8 mouse cellular contexts compared by ENCODE assay signal in genomic region chr3:87906981-87907857, GRCm38 (mm10). TPM values are rescaled to one million over a fixed set of nuclear protein-coding genes. Genes with fewer than 3 reads are reported as not detected.
A peak's percentile ranks its signal among the peaks of the same experiment; 100 is the strongest.
DNase-seq lines count a peak whose midpoint lies in the region; ATAC-seq and TF ChIP-seq lines count a peak whose summit lies in the region.

No protein-coding gene starts in this region.

- in situ Hi-C loops in ES-E14 (cut with MboI; ENCODE audit: low sequenced_read_pairs in 2 of 2, unreplicated experiment in 2 of 2) = no loop called here

- DNase-seq in embryo, embryonic 10 days (ENCODE audit: low spot score) = peak; percentile 58
- DNase-seq in embryo, embryonic 9.5 days (ENCODE audit: extremely low spot score) = no peak
- peak; percentile 38 for DNase-seq in ES-E14 (ENCODE audit: low read depth, low spot score)
- peak; percentile 61 for DNase-seq in embryonic facial prominence, embryonic 10.5 days (ENCODE audit: low spot score)
- peak; percentile 45 to 64 for DNase-seq in kidney, postnatal 36 days
- peak; percentile 93 for DNase-seq in midbrain, embryonic 11.5 days (ENCODE audit: low spot score, missing footprints)
- DNase-seq in thymus, postnatal 14 days = peak; percentile 41

- peak overlapping the region; percentile 78 for H3K4me2 ChIP-seq in heart, embryonic 15.5 days
- H3K4me2 ChIP-seq in midbrain, embryonic 11.5 days = peak overlapping the region; percentile 83

- peaks cover 6% of the 10 kb centered on the region; the same call in 1 of the 2 replicates for H3K36me3 ChIP-seq in ES-E14 (ENCODE audit: control insufficient read depth, insufficient read depth, low read length, poor library complexity, severe bottlenecking)
- 0 out of 2 replicates have a peak, but pooled peaks cover 3% of the 10 kb centered on the region for H3K36me3 ChIP-seq in embryonic facial prominence, embryonic 10.5 days (replicated peaks)
- no peaks in the 10 kb centered on the region for H3K36me3 ChIP-seq in heart, embryonic 15.5 days
- H3K36me3 ChIP-seq in midbrain, embryonic 11.5 days (ENCODE audit: control insufficient read depth, insufficient read depth, low read length) = no peaks in the 10 kb centered on the region

- ATAC-seq in heart, embryonic 15.5 days (replicated peaks; ENCODE audit: insufficient number of reproducible peaks, insufficient read depth, low FRiP score, low read depth) = no peak
- no peak for ATAC-seq in midbrain, embryonic 11.5 days (ENCODE audit: low FRiP score)

- peak overlapping the region; percentile 100 for H3K9ac ChIP-seq in ES-E14 (ENCODE audit: insufficient read depth, low read depth, low read length, poor library complexity, severe bottlenecking)
- peak overlapping the region; percentile 98 for H3K9ac ChIP-seq in heart, embryonic 15.5 days
- H3K9ac ChIP-seq in midbrain, embryonic 11.5 days (ENCODE audit: low read length) = peak overlapping the region; percentile 98

- H3K4me1 ChIP-seq in ES-E14 (ENCODE audit: control insufficient read depth in 2 of 2, insufficient read depth in 2 of 2, low read length in 2 of 2, poor library complexity in 1 of 2) = peaks cover 9 to 10% of the 10 kb centered on the region in 2 experiments
- peaks cover 59% of the 10 kb centered on the region for H3K4me1 ChIP-seq in embryonic facial prominence, embryonic 10.5 days
- H3K4me1 ChIP-seq in heart, embryonic 15.5 days (replicated peaks) = peaks cover 38% of the 10 kb centered on the region
- peaks cover 33% of the 10 kb centered on the region for H3K4me1 ChIP-seq in midbrain, embryonic 11.5 days (ENCODE audit: control insufficient read depth, insufficient read depth, low read length)

- under 1% methylated on average over 27 of the region's 27 CpGs for whole genome bisulfite sequencing in embryonic facial prominence, embryonic 10.5 days
- under 1% methylated on average over 27 of the region's 27 CpGs for WGBS in heart, embryonic 15.5 days
- WGBS in midbrain, embryonic 11.5 days = under 1% methylated on average over 27 of the region's 27 CpGs

- H3K4me3 ChIP-seq in ES-E14 (ENCODE audit: insufficient read depth in 1 of 2, low read depth in 1 of 2, low read length in 2 of 2, poor library complexity in 1 of 2, severe bottlenecking in 1 of 2) = peak overlapping the region; percentile 79 to 97
- H3K4me3 ChIP-seq in embryonic facial prominence, embryonic 10.5 days = peak overlapping the region; percentile 99
- peak overlapping the region; percentile 96 for H3K4me3 ChIP-seq in heart, embryonic 15.5 days
- H3K4me3 ChIP-seq in midbrain, embryonic 11.5 days (ENCODE audit: low read depth, low read length) = peak overlapping the region; percentile 100

- peak overlapping the region; percentile 95 for H3K27ac ChIP-seq in ES-E14 (ENCODE audit: insufficient read depth, low read depth, low read length, poor library complexity, severe bottlenecking)
- H3K27ac ChIP-seq in embryonic facial prominence, embryonic 10.5 days (replicated peaks) = peak overlapping the region; percentile 99
- peak overlapping the region; percentile 97 for H3K27ac ChIP-seq in heart, embryonic 15.5 days
- peak overlapping the region; percentile 83 for H3K27ac ChIP-seq in midbrain, embryonic 11.5 days (ENCODE audit: low read depth, low read length)

- H3K9me3 ChIP-seq in ES-E14 (ENCODE audit: control insufficient read depth, insufficient read depth, low read depth, low read length) = no peaks in the 10 kb centered on the region
- no peaks in the 10 kb centered on the region for H3K9me3 ChIP-seq in embryonic facial prominence, embryonic 10.5 days
- no peaks in the 10 kb centered on the region for H3K9me3 ChIP-seq in heart, embryonic 15.5 days (replicated peaks)
- no peaks in the 10 kb centered on the region for H3K9me3 ChIP-seq in midbrain, embryonic 11.5 days (ENCODE audit: control insufficient read depth, low read length)

- no peaks in the 10 kb centered on the region for H3K27me3 ChIP-seq in embryonic facial prominence, embryonic 10.5 days (replicated peaks; ENCODE audit: low read depth, poor library complexity, severe bottlenecking)
- H3K27me3 ChIP-seq in heart, embryonic 15.5 days = no peaks in the 10 kb centered on the region
- no peaks in the 10 kb centered on the region for H3K27me3 ChIP-seq in midbrain, embryonic 11.5 days (ENCODE audit: control insufficient read depth, insufficient read depth, low read length)

TF ChIP-seq in ES-E14, 5 proteins besides CTCF, POLR2A, EP300 and RAD21:
- TF ChIP-seq CHD2 (IDR thresholded peaks at IDR 0.05; ENCODE audit: low read depth, low read length) (no peak), ZNF384 (IDR thresholded peaks at IDR 0.05; ENCODE audit: low read depth, low read length) (no peak), ZC3H11A (IDR thresholded peaks at IDR 0.05; ENCODE audit: borderline replicate concordance, low read depth, low read length) (no peak), HCFC1 (IDR thresholded peaks at IDR 0.05; ENCODE audit: borderline replicate concordance, insufficient read depth, low read length) (no peak)

RNA-seq across cellular contexts. Expression of gene Hdgf, which starts 1.1 kb away (rescaled TPM):
- 296 and 312 TPM in 2 replicates for total RNA-seq in ES-E14 (2012; rRNA removed)
- polyA plus RNA-seq in embryonic facial prominence, embryonic 10.5 days (2016; fragmentation: Nextera tagmentation; extraction: Ambion mirVana) = 269 and 278 TPM in 2 replicates
- polyA plus RNA-seq in heart, embryonic 15.5 days (2015; fragmentation: Nextera tagmentation; extraction: Ambion mirVana) = 134 and 161 TPM in 2 replicates
- 245 and 268 TPM in 2 replicates for polyA plus RNA-seq in midbrain, embryonic 11.5 days (2014; fragmentation: Nextera tagmentation; extraction: Ambion mirVana)

RNA-seq across cellular contexts. Expression of gene Mrpl24, which starts 12.1 kb away (rescaled TPM):
- total RNA-seq in ES-E14 (2012; rRNA removed) = 154 and 162 TPM in 2 replicates
- 78.4 and 79.3 TPM in 2 replicates for polyA plus RNA-seq in embryonic facial prominence, embryonic 10.5 days (2016; fragmentation: Nextera tagmentation; extraction: Ambion mirVana)
- 59.2 and 60.6 TPM in 2 replicates for polyA plus RNA-seq in heart, embryonic 15.5 days (2015; fragmentation: Nextera tagmentation; extraction: Ambion mirVana)
- polyA plus RNA-seq in midbrain, embryonic 11.5 days (2014; fragmentation: Nextera tagmentation; extraction: Ambion mirVana) = 73.9 and 84.5 TPM in 2 replicates

RNA-seq across cellular contexts. Expression of gene Prcc, which starts 21.8 kb away (rescaled TPM):
- total RNA-seq in ES-E14 (2012; rRNA removed) = 40.2 and 53.8 TPM in 2 replicates
- polyA plus RNA-seq in embryonic facial prominence, embryonic 10.5 days (2016; fragmentation: Nextera tagmentation; extraction: Ambion mirVana) = 19.7 and 20.6 TPM in 2 replicates
- polyA plus RNA-seq in heart, embryonic 15.5 days (2015; fragmentation: Nextera tagmentation; extraction: Ambion mirVana) = 11.3 and 12.7 TPM in 2 replicates
- 18.4 and 20.4 TPM in 2 replicates for polyA plus RNA-seq in midbrain, embryonic 11.5 days (2014; fragmentation: Nextera tagmentation; extraction: Ambion mirVana)

RNA-seq across cellular contexts. Expression of gene Isg20l2, which starts 22.9 kb away (rescaled TPM):
- total RNA-seq in ES-E14 (2012; rRNA removed) = 33.6 and 40.1 TPM in 2 replicates
- 78.0 and 81.3 TPM in 2 replicates for polyA plus RNA-seq in embryonic facial prominence, embryonic 10.5 days (2016; fragmentation: Nextera tagmentation; extraction: Ambion mirVana)
- 23.9 and 33.3 TPM in 2 replicates for polyA plus RNA-seq in heart, embryonic 15.5 days (2015; fragmentation: Nextera tagmentation; extraction: Ambion mirVana)
- polyA plus RNA-seq in midbrain, embryonic 11.5 days (2014; fragmentation: Nextera tagmentation; extraction: Ambion mirVana) = 53.9 and 54.8 TPM in 2 replicates

RNA-seq across cellular contexts. Expression of gene Rrnad1, which starts 23.3 kb away (rescaled TPM):
- 22.0 and 25.5 TPM in 2 replicates for total RNA-seq in ES-E14 (2012; rRNA removed)
- polyA plus RNA-seq in embryonic facial prominence, embryonic 10.5 days (2016; fragmentation: Nextera tagmentation; extraction: Ambion mirVana) = 20.6 and 21.5 TPM in 2 replicates
- 12.2 and 17.4 TPM in 2 replicates for polyA plus RNA-seq in heart, embryonic 15.5 days (2015; fragmentation: Nextera tagmentation; extraction: Ambion mirVana)
- polyA plus RNA-seq in midbrain, embryonic 11.5 days (2014; fragmentation: Nextera tagmentation; extraction: Ambion mirVana) = 14.6 and 17.0 TPM in 2 replicates
